Comparison of ENCODE assay signal across 11 mouse cellular contexts in the genomic region with DNA sequence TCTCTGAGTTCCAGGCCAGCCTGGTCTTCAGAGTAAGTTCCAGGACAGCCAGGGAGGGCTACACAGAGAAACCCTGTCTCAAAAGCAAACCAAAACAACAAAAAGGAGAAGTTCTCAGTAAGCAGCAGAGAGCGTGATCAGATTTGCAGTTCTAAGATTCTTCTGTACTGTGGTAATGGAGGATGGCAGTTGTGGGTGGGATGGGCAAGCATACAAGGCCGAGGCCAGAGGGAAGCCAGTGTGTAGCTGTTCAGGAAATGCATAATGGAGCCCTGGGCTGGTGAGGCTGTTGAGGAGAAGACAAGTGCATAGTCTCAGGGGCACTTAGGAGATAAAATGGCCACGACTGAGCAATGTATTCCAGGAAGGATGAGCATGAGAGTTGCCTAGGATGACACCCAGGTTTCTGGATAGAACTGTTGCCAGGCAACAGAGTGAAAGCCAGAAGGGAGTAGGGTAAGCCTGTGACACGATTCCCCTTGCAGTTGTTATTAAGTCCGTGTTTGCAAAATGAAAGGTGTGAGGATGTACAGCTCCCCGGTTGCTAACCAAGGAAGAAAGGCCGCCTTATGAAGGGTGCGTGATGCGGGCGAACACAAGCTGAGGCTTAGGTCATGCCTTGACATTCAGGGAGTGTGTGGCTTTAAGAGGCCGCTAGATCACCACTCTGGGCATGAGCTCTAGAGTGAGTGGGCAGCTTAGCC. TPM values are rescaled to one million over a fixed set of nuclear protein-coding genes. Genes with fewer than 3 reads are reported as not detected.
DNase-seq lines count a peak whose midpoint lies in the region; ATAC-seq and TF ChIP-seq lines count a peak whose summit lies in the region.
"Had no signal": no experiment of that assay in that cellular context is flagged by ENCODE, and none has a peak within 500 bp of the region (broad histone marks: within the 10 kb centered on the region; RNA-seq: fewer than 3 reads in every experiment).

No protein-coding gene starts in this region.

- H3K4me3 ChIP-seq in hindbrain, embryonic 13.5 days, result no peak overlapping the region
- H3K4me3 ChIP-seq in midbrain, embryonic 15.5 days, result no peak overlapping the region
- no peak overlapping the region for H3K4me3 ChIP-seq in lung, adult 2 months (replicated peaks; ENCODE audit: extremely low read depth, low read depth, low read length)

- H3K9me3 ChIP-seq in hindbrain, embryonic 13.5 days, result no peaks in the 10 kb centered on the region
- H3K9me3 ChIP-seq in midbrain, embryonic 15.5 days, result no peaks in the 10 kb centered on the region

- H3K27me3 ChIP-seq in hindbrain, embryonic 13.5 days, result no peaks in the 10 kb centered on the region
- no peaks in the 10 kb centered on the region for H3K27me3 ChIP-seq in midbrain, embryonic 15.5 days (replicated peaks)

- H3K4me1 ChIP-seq in hindbrain, embryonic 13.5 days (replicated peaks), result peaks cover 29% of the 10 kb centered on the region
- peaks cover 34% of the 10 kb centered on the region for H3K4me1 ChIP-seq in midbrain, embryonic 15.5 days
- no peaks in the 10 kb centered on the region for H3K4me1 ChIP-seq in lung, adult 2 months (ENCODE audit: control insufficient read depth, insufficient read depth, low read length)

- no peak overlapping the region for H3K9ac ChIP-seq in hindbrain, embryonic 13.5 days
- H3K9ac ChIP-seq in midbrain, embryonic 15.5 days, result no peak overlapping the region
- H3K9ac ChIP-seq: lung, embryonic 14.5 days had no signal

- intact Hi-C loops in left cerebral cortex, postnatal 4 days (cut with DNase I), result no loop called here

- TF ChIP-seq POLR2A in lung, adult 2 months (IDR thresholded peaks at IDR 0.05; ENCODE audit: borderline replicate concordance, extremely low read depth, low read depth, low read length), result no peak

- H3K36me3 ChIP-seq in hindbrain, embryonic 13.5 days, result no peaks in the 10 kb centered on the region
- H3K36me3 ChIP-seq in midbrain, embryonic 15.5 days (replicated peaks), result no peaks in the 10 kb centered on the region

- H3K27ac ChIP-seq in hindbrain, embryonic 13.5 days, result peak overlapping the region; percentile 78
- peak overlapping the region; percentile 75 for H3K27ac ChIP-seq in midbrain, embryonic 15.5 days

- H3K4me2 ChIP-seq in hindbrain, embryonic 13.5 days, result no peak overlapping the region
- H3K4me2 ChIP-seq in midbrain, embryonic 15.5 days, result no peak overlapping the region
- H3K4me2 ChIP-seq: lung, embryonic 14.5 days had no signal

- peak; percentile 80 for ATAC-seq in common myeloid progenitor, adult 5-6 weeks (replicated peaks; ENCODE audit: low read depth, poor library complexity, severe bottlenecking)
- ATAC-seq in hindbrain, embryonic 13.5 days (ENCODE audit: low FRiP score), result peak; percentile 33
- ATAC-seq in midbrain, embryonic 15.5 days (replicated peaks), result peak; percentile 63

- 64% methylated on average over 11 of the region's 11 CpGs for WGBS in hindbrain, embryonic 13.5 days
- WGBS in midbrain, embryonic 15.5 days, result 49% methylated on average over 11 of the region's 11 CpGs
- 70% methylated on average over 11 of the region's 11 CpGs for WGBS in lung, adult 2 months

- no peak for TF ChIP-seq CTCF in lung, adult 2 months (IDR thresholded peaks at IDR 0.05; ENCODE audit: insufficient read depth, low read length)

- DNase-seq in left cerebral cortex, adult 11 months (ENCODE audit: low spot score), result peak; percentile 59
- DNase-seq in left cerebral cortex, postnatal 4 days, result no peak
- DNase-seq in gastrocnemius, adult 18-20 months (ENCODE audit: low spot score), result no peak
- DNase-seq in lung, adult 2 months, result no peak
- no peak for DNase-seq in spleen, postnatal 36 days (ENCODE audit: low spot score in 2 of 2)
- DNase-seq: cerebellum, adult 9-11 months; lung, embryonic 14.5 days; thymus, postnatal 36 days had no signal

RNA-seq across cellular contexts. Expression of a gene that starts 13.0 kb away (rescaled TPM):
- total RNA-seq in left cerebral cortex, postnatal 4 days (2021), result 100 to 1,000 TPM; 633 to 669 TPM
- 145 and 156 TPM in 2 replicates for total RNA-seq in common myeloid progenitor, adult 5-6 weeks (2017)
- 613 and 627 TPM in 2 replicates for polyA plus RNA-seq in hindbrain, embryonic 13.5 days (2015; fragmentation: Nextera tagmentation; extraction: Ambion mirVana)
- polyA plus RNA-seq in midbrain, embryonic 15.5 days (2015; fragmentation: Nextera tagmentation; extraction: Ambion mirVana), result 758 and 760 TPM in 2 replicates
- 10 to 100 TPM; 53.1 to 54.1 TPM for total RNA-seq in gastrocnemius, adult 18-20 months (2021)
- polyA plus RNA-seq in lung, adult 2 months (2012; rRNA removed), result 136 and 154 TPM in 2 replicates
